In the genomic region with DNA sequence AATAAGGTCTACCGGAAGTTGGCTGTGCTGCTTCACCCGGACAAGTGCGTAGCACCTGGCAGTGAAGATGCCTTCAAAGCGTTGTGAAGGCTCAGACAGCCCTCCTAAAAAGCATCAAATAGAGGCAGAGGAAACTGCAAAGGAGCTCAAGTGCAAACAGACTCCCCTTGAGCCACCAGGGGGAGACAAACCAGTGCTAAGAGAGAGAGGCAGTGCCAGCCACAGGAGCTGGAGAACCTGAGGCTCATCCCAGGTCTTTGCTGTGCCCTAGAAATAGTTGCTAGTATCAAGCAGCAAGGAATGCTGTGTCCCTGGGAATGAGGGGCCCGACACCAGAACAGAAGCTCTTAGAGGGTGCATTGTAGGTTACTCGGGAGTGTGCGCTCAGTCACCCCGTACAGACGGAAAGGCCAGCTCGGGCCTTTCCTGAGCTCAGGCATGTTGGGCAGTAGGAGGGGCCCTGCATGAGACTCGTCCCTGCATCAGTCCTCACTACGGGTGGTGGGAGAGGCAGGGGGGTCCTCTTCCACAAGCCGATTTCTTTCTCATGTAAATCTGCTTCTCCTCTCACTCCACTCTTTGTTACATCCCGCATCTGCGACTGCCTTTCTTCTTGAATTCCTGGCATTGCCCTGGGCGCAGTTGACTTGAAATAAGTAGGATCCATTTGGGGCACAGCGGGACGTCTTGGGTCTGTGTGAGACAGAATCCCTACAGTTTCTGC, we compare ENCODE assay signal across 8 mouse cellular contexts. TPM values are rescaled to one million over a fixed set of nuclear protein-coding genes. Genes with fewer than 3 reads are reported as not detected.
DNase-seq lines count a peak whose midpoint lies in the region; ATAC-seq and TF ChIP-seq lines count a peak whose summit lies in the region.

No protein-coding gene starts in this region.

- peak; percentile 79 for DNase-seq in ES-E14 (ENCODE audit: low read depth, low spot score)
- peak; percentile 81 for DNase-seq in hindbrain, embryonic 10.5 days (ENCODE audit: low spot score)
- peak; percentile 25 for DNase-seq in layer of hippocampus, adult 9-10 months (ENCODE audit: low spot score)
- peak; percentile 57 for DNase-seq in ovary, postnatal 36 days (ENCODE audit: low spot score)
- DNase-seq in thymus, postnatal 10 days (ENCODE audit: low spot score in 2 of 2): peak; percentile 66 to 86

- 0 out of 4 replicates have a peak overlapping the region, but pooled peaks of 1 of the 2 experiments have one; percentile 17 for H3K4me3 ChIP-seq in ES-E14 (ENCODE audit: insufficient read depth in 1 of 2, low read depth in 1 of 2, low read length in 2 of 2, poor library complexity in 1 of 2, severe bottlenecking in 1 of 2)
- H3K4me3 ChIP-seq in forebrain, embryonic 13.5 days: peak overlapping the region; percentile 29
- peak overlapping the region; percentile 48 for H3K4me3 ChIP-seq in hindbrain, embryonic 10.5 days
- peak overlapping the region; percentile 21 for H3K4me3 ChIP-seq in lung, embryonic 16.5 days (ENCODE audit: low read length)

- H3K4me1 ChIP-seq in ES-E14 (ENCODE audit: control insufficient read depth in 2 of 2, insufficient read depth in 2 of 2, low read length in 2 of 2, poor library complexity in 1 of 2): peaks cover 4 to 12% of the 10 kb centered on the region in 2 experiments; a peak in 3 of 4 replicates
- H3K4me1 ChIP-seq in forebrain, embryonic 13.5 days: 0 out of 2 replicates have a peak, but pooled peaks cover 6% of the 10 kb centered on the region
- H3K4me1 ChIP-seq in hindbrain, embryonic 10.5 days (replicated peaks): peaks cover 13% of the 10 kb centered on the region
- H3K4me1 ChIP-seq in lung, embryonic 16.5 days (replicated peaks; ENCODE audit: control insufficient read depth, insufficient read depth, low read length): no peaks in the 10 kb centered on the region

- H3K4me2 ChIP-seq in forebrain, embryonic 13.5 days: peak overlapping the region; percentile 56
- peak overlapping the region; percentile 49 for H3K4me2 ChIP-seq in lung, embryonic 16.5 days (ENCODE audit: low read depth, low read length)

- ATAC-seq in cerebellum, adult (ENCODE audit: insufficient number of reproducible peaks, low FRiP score, low TSS enrichment): peak; percentile 93
- peak; percentile 88 for ATAC-seq in forebrain, embryonic 13.5 days
- ATAC-seq in lung, embryonic 16.5 days (ENCODE audit: low read depth): peak; percentile 66

- no peaks in the 10 kb centered on the region for H3K27me3 ChIP-seq in forebrain, embryonic 13.5 days
- H3K27me3 ChIP-seq in hindbrain, embryonic 10.5 days (ENCODE audit: insufficient read depth, poor library complexity, severe bottlenecking): peaks cover 2% of the 10 kb centered on the region; the same call in 1 of the 2 replicates
- peaks cover 2% of the 10 kb centered on the region; the same call in 1 of the 2 replicates for H3K27me3 ChIP-seq in lung, embryonic 16.5 days (ENCODE audit: control insufficient read depth, insufficient read depth, low read depth, low read length)

- peak overlapping the region; percentile 23; the same call in 1 of the 2 replicates for H3K9ac ChIP-seq in ES-E14 (ENCODE audit: insufficient read depth, low read depth, low read length, poor library complexity, severe bottlenecking)
- H3K9ac ChIP-seq in forebrain, embryonic 13.5 days: peak overlapping the region; percentile 52; the same call in 1 of the 2 replicates
- H3K9ac ChIP-seq in lung, embryonic 16.5 days (ENCODE audit: low read length): peak overlapping the region; percentile 43; the same call in 1 of the 2 replicates

- H3K9me3 ChIP-seq in ES-E14 (ENCODE audit: control insufficient read depth, insufficient read depth, low read depth, low read length): no peaks in the 10 kb centered on the region
- H3K9me3 ChIP-seq in forebrain, embryonic 13.5 days (replicated peaks): 0 out of 2 replicates have a peak, but pooled peaks cover 5% of the 10 kb centered on the region
- peaks cover 19% of the 10 kb centered on the region for H3K9me3 ChIP-seq in hindbrain, embryonic 10.5 days
- no peaks in the 10 kb centered on the region for H3K9me3 ChIP-seq in lung, embryonic 16.5 days (ENCODE audit: control insufficient read depth, low read length)

- H3K27ac ChIP-seq in ES-E14 (ENCODE audit: insufficient read depth, low read depth, low read length, poor library complexity, severe bottlenecking): no peak overlapping the region
- H3K27ac ChIP-seq in forebrain, embryonic 13.5 days: no peak overlapping the region
- H3K27ac ChIP-seq in hindbrain, embryonic 10.5 days: peak overlapping the region; percentile 78
- H3K27ac ChIP-seq in lung, embryonic 16.5 days (ENCODE audit: low read length): no peak overlapping the region

- WGBS in forebrain, embryonic 13.5 days: 10% methylated on average over 18 of the region's 18 CpGs
- WGBS in hindbrain, embryonic 10.5 days: 12% methylated on average over 18 of the region's 18 CpGs
- 20% methylated on average over 18 of the region's 18 CpGs for WGBS in lung, embryonic 16.5 days

- in situ Hi-C loops in ES-E14 (cut with MboI; ENCODE audit: low sequenced_read_pairs in 2 of 2, unreplicated experiment in 2 of 2): no loop called here

- no peaks in the 10 kb centered on the region for H3K36me3 ChIP-seq in ES-E14 (ENCODE audit: control insufficient read depth, insufficient read depth, low read length, poor library complexity, severe bottlenecking)
- H3K36me3 ChIP-seq in forebrain, embryonic 13.5 days (ENCODE audit: poor library complexity, severe bottlenecking): no peaks in the 10 kb centered on the region
- no peaks in the 10 kb centered on the region for H3K36me3 ChIP-seq in hindbrain, embryonic 10.5 days
- H3K36me3 ChIP-seq in lung, embryonic 16.5 days (ENCODE audit: control insufficient read depth, insufficient read depth, low read length): no peaks in the 10 kb centered on the region

TF ChIP-seq in ES-E14, 5 proteins besides CTCF, POLR2A, EP300 and RAD21:
- no peak for TF ChIP-seq CHD2 (IDR thresholded peaks at IDR 0.05; ENCODE audit: low read depth, low read length)
- TF ChIP-seq ZNF384 (IDR thresholded peaks at IDR 0.05; ENCODE audit: low read depth, low read length): no peak
- no peak for TF ChIP-seq HCFC1 (IDR thresholded peaks at IDR 0.05; ENCODE audit: borderline replicate concordance, insufficient read depth, low read length)
- TF ChIP-seq MAFK (IDR thresholded peaks at IDR 0.05; ENCODE audit: insufficient read depth, low read depth, low read length): no peak
- no peak; the same call in 1 of the 2 replicates for TF ChIP-seq ZC3H11A (IDR thresholded peaks at IDR 0.05; ENCODE audit: borderline replicate concordance, low read depth, low read length)

RNA-seq across cellular contexts. Expression of a gene that starts 34.3 kb away (rescaled TPM):
- 39.0 and 59.6 TPM in 2 replicates for total RNA-seq in ES-E14 (2012; rRNA removed)
- 59.8 and 65.8 TPM in 2 replicates for polyA plus RNA-seq in forebrain, embryonic 13.5 days (2015; fragmentation: Nextera tagmentation; extraction: Ambion mirVana)
- polyA plus RNA-seq in hindbrain, embryonic 10.5 days (2016; fragmentation: Nextera tagmentation; extraction: Ambion mirVana): 61.5 and 73.7 TPM in 2 replicates
- polyA plus RNA-seq in lung, embryonic 16.5 days (2015; fragmentation: Nextera tagmentation; extraction: Ambion mirVana): 62.9 and 63.4 TPM in 2 replicates

Comparison
In these comparisons a context has a peak if more than half of its experiments do, and no peak if none do; other contexts are left out.
1. DNase-seq: peak in every context shown above with its lines; median percentile 81 in hindbrain, embryonic 10.5 days; 79 in ES-E14; 76 in thymus, postnatal 10 days; 57 in ovary, postnatal 36 days; 25 in layer of hippocampus, adult 9-10 months.